Mouse (Mus musculus) erythroblast, embryonic 14.5 days (primary cell): ENCODE results near the gene Fasl.

Experiments
- GATA1 ChIP-seq: IDR thresholded peaks from 2 replicates; pipeline ENCODE4 v1.6.1; 2012; ENCODE audit warnings: low read length, inconsistent platforms, mixed read lengths
- TAL1 ChIP-seq: IDR thresholded peaks from 3 replicates; pipeline ENCODE4 v1.6.1; 2012; ENCODE audit warnings: low read length, inconsistent platforms, mixed read lengths

DNA sequence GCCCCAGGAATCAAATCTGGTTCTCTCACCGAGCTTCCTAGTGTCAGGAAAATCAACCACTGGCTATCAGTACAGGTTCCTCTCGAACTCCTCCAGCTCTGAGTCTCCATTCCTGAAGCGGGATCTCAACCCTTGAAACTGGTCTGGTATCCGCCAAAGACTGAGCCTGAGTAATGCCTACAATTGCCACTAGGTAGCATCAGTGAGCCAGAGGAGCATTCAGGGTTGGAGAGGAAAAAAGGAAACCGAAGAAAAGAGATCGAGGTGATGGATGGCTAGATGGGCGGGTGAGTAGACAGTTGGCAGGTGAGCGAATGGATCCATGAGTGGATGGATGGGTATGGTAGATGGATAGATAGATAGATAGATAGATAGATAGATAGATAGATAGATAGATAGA lies 40.2 kb downstream of the Fasl start:
- TF ChIP-seq GATA1, result no peak; the same call in 1 of the 2 replicates
- no peak for TF ChIP-seq TAL1
